Mouse (Mus musculus) bone marrow, adult 2 months (tissue): ENCODE measurements around the gene Cpb2. TPM values are rescaled to one million over a fixed set of nuclear protein-coding genes. Genes with fewer than 3 reads are reported as not detected.
A peak's percentile ranks its signal among the peaks of the same experiment; 100 is the strongest.

ENCODE experiments used
- H3K27ac ChIP-seq: fragments of 200-500 bp; 2 replicates; pipeline ENCODE4 v1.5.1; 2012; ENCODE audit warnings: low read depth, mild to moderate bottlenecking, control low read depth, inconsistent platforms, low read length; ENCODE audit not compliant: control insufficient read depth, poor library complexity, insufficient read depth
- H3K4me1 ChIP-seq: fragments of 200-500 bp; 2 replicates; pipeline ENCODE4 v1.6.1; 2011; ENCODE audit warnings: low read length; ENCODE audit not compliant: control insufficient read depth, insufficient read depth
- H3K4me3 ChIP-seq: fragments of 200-500 bp; replicated peaks from 2 replicates; pipeline ENCODE3; 2011; ENCODE audit warnings: mild to moderate bottlenecking, low read depth, low read length, control low read depth; ENCODE audit not compliant: control insufficient read depth
- CTCF ChIP-seq: fragments of 200-500 bp; IDR thresholded peaks from 2 replicates; pipeline ENCODE4 v1.5.1; 2011; ENCODE audit warnings: low read length, control low read depth; ENCODE audit not compliant: control insufficient read depth, insufficient read depth
- POLR2A ChIP-seq: fragments of 200-500 bp; IDR thresholded peaks from 2 replicates; pipeline ENCODE4 v1.6.1; 2011; ENCODE audit warnings: low read depth, mild to moderate bottlenecking, control low read depth, low read length, borderline replicate concordance; ENCODE audit not compliant: control insufficient read depth
- WGBS: fragments of 180-500 bp; shearing (Covaris S2); methylation state at CpG from one replicate; pipeline ENCODE4 v1.1.7; 2018; 5-methylcytosine and 5-hydroxymethylcytosine counted together
- polyA plus RNA-seq: library from polyadenylated mRNA; stranded (reverse); fragments of >200 nt; gene quantifications from 2 replicates; pipeline ENCODE4 v1.2.4, GENCODE M21; 2011; ENCODE audit warnings: low replicate concordance; ENCODE audit not compliant: missing spikeins, insufficient read depth, insufficient read length

Cpb2 gene
- polyA plus RNA-seq, 1 experiment, result 1.8 TPM

DNA sequence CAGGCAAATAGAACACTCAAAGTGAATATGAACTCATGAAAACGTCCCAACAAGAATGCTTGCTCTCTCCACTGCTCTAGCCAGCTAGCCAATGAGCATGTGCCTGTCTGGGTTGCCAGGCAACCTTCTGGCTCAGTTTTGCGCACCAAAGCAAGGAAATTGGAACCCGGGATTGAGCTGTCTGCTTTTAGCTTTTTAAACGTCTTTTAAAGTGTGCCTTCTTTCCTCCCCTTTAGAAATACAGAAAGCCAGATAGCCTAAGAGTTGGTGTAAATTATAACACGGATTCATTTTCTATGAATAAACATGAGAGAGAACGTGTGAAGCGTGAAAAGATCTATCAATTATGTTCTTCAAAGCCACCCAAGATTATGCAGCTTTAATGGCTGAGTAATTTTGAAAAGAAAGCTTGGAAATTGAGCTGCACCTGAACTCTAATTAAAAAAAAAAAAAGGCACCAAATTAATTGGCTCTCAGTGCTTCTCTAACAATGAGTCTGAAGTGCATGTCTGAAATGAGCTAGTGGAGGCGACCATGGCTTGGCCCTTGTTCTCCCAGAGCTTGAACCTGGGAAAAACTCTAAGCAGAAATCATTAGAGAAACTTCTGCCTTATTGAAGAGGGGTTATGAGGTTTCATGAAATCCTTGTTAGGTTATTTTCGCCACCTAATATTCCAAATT, 6.0 kb upstream of the Cpb2 start:
- no peaks in the 10 kb centered on the region; the same call in 1 of the 2 replicates for H3K4me1 ChIP-seq
- WGBS, result 76% methylated on average over 9 of the region's 9 CpGs
- H3K27ac ChIP-seq, result no peak overlapping the region
- H3K4me3 ChIP-seq, result no peak overlapping the region
- no peak for TF ChIP-seq POLR2A

DNA sequence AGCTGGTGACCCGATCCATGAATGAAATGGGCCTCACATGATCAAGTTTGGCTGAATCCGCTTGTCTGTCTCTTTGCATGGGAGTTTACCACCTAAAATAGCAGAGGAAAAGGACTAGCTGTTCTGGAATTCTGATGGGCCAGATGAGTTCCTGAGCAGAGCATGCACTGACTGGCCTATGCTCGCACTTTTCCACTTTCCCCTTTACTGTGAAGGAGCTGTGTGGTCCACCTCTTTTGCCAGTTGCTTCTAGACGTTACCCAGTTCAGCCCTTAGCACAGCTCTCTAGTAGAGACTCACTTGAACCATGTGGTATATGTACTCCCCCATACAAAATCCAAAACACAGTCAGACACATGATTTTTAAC, 5.5 kb upstream of the Cpb2 start:
- Histone ChIP-seq H3K27ac (no peak overlapping the region), H3K4me3 (no peak overlapping the region), H3K4me1 (no peaks in the 10 kb centered on the region; the same call in 1 of the 2 replicates)
- 82% methylated on average over 4 of the region's 4 CpGs for WGBS
- TF ChIP-seq POLR2A (no peak), CTCF (no peak)

DNA sequence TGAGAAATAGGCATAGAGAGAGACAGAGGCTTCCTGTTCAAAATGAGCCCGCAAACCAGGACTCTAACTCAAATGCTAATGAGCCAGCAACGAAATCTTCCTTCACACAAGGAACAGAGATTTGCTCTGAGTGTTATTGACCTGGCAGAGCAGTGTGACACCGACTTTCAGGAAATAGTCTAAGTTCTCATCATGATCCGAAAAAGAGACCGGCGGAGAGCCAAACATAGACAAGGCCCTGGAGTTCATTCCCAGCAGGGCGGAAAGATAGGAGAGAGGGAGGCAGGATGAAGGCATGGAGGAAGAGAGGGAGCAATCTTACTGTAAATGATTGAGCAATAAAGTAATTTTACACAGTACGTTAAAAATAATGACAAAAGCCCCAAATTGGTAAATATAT, 5.0 kb upstream of the Cpb2 start:
- 78% methylated on average over 8 of the region's 8 CpGs for WGBS
- Histone ChIP-seq H3K4me1 (no peaks in the 10 kb centered on the region; the same call in 1 of the 2 replicates), H3K27ac (no peak overlapping the region), H3K4me3 (no peak overlapping the region)
- TF ChIP-seq POLR2A, result no peak
- no peak for TF ChIP-seq CTCF

- Histone ChIP-seq H3K27ac (no peak overlapping the region), H3K4me3 (no peak overlapping the region), H3K4me1 (no peaks in the 10 kb centered on the region; the same call in 1 of the 2 replicates)
- no peak for TF ChIP-seq CTCF
- TF ChIP-seq POLR2A, result no peak
- WGBS, result 17% methylated on average over 6 of the region's 6 CpGs
Measured at GRCm38 (mm10) chr14:75238054-75238692, 3.9 kb upstream of the Cpb2 start.

- WGBS, result 72% methylated on average over 11 of the region's 11 CpGs
- no peak for TF ChIP-seq POLR2A
- TF ChIP-seq CTCF, result no peak
- H3K27ac ChIP-seq, result no peak overlapping the region
- no peaks in the 10 kb centered on the region for H3K4me1 ChIP-seq
- no peak overlapping the region for H3K4me3 ChIP-seq
Measured at GRCm38 (mm10) chr14:75246024-75247000, 4.2 kb downstream of the Cpb2 start.

DNA sequence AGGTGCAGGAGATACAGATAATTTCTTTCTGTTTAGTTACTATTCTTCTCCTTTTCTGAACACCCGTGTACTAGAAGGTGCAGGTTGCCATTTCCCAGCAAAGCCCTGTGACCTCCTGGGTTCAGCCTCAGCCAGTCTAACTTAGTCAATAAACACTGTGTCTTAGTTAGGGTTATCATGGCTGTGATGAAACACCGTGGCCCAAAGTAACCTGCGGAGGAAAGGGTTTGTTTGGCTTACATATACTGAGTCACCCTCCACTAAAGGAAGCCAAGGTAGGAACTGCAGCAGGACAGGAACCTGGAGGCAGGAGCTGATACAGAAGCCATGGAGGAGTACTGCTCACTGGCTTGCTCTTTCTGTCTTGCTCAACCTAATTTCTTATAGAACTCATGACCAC, 8.3 kb downstream of the Cpb2 start:
- no peak for TF ChIP-seq POLR2A
- no peak for TF ChIP-seq CTCF
- WGBS, result 63% methylated on average over 3 of the region's 3 CpGs
- no peak overlapping the region for H3K4me3 ChIP-seq
- H3K4me1 ChIP-seq, result peaks cover 2% of the 10 kb centered on the region
- no peak overlapping the region for H3K27ac ChIP-seq

GRCm38 (mm10) chr14:75256521-75256920, 14.4 kb downstream of the Cpb2 start:
- Histone ChIP-seq H3K4me1 (peaks cover 2% of the 10 kb centered on the region), H3K27ac (no peak overlapping the region), H3K4me3 (no peak overlapping the region)
- no peak for TF ChIP-seq POLR2A
- peak; percentile 48 for TF ChIP-seq CTCF
- 45% methylated on average over 5 of the region's 5 CpGs for WGBS

- no peak overlapping the region for H3K27ac ChIP-seq
- no peak overlapping the region for H3K4me3 ChIP-seq
- 80% methylated on average over 5 of the region's 5 CpGs for WGBS
- H3K4me1 ChIP-seq, result no peaks in the 10 kb centered on the region
- TF ChIP-seq CTCF (no peak), POLR2A (no peak)
Measured at GRCm38 (mm10) chr14:75269531-75269930, 27.4 kb downstream of the Cpb2 start.
